Mouse (Mus musculus) cerebellum, adult 9-10 months (tissue): ENCODE results near the gene Tmigd3.
A peak's percentile ranks its signal among the peaks of the same experiment; 100 is the strongest.

Experiments used
- DNase-seq: peaks from one replicate; pipeline ENCODE4 v3.0.0; 2022

Gene Tmigd3

GRCm38 (mm10) chr3:105877252-105877803 lies 6.6 kb downstream of the Tmigd3 start:
- no peak for DNase-seq

- no peak for DNase-seq
Observed at GRCm38 (mm10) chr3:105877919-105878318, 7.2 kb downstream of the Tmigd3 start.

DNA sequence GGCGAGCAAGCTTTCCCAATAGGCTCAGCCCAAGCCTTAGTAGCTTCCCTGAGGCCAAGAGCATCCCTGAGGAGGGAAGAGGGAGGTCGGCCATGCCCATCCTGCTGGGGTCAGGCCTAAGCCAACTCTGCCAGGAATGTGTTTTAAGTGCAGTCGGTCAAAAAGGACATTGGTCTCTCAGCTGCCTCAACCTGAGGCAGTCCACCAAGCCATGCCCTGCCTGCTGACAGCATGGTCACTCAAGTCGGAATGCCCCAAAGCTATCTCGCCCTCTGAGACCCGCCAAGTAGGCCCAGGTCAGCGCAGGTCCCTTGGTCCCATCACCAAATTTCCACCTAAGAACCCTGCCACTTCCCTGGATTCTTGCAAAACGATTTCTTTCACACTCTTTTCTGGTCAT lies 8.0 kb downstream of the Tmigd3 start:
- no peak for DNase-seq

GRCm38 (mm10) chr3:105880419-105880818 lies 9.7 kb downstream of the Tmigd3 start:
- DNase-seq = no peak

DNA sequence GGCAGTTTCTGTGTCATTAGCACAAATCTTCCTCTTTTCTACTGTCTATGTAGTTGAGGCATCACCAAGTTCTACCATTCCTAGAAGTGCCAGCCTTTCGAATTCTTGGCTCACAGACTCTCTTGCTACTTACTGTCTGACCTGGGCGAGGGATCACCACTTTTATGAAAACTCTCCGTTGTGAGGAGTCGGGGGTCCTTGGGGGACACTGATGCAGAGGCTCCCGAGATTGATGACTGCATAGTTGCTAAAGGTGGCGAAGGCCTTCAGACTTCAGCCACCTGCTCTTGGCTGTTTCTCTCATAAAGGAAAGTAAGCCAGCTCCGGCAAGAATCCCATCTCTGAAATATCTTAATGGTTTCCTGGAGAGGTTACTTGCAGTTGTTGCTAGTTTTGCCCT lies 11.4 kb downstream of the Tmigd3 start:
- no peak for DNase-seq

- DNase-seq = no peak
Observed at GRCm38 (mm10) chr3:105883111-105883510, 12.4 kb downstream of the Tmigd3 start.

DNA sequence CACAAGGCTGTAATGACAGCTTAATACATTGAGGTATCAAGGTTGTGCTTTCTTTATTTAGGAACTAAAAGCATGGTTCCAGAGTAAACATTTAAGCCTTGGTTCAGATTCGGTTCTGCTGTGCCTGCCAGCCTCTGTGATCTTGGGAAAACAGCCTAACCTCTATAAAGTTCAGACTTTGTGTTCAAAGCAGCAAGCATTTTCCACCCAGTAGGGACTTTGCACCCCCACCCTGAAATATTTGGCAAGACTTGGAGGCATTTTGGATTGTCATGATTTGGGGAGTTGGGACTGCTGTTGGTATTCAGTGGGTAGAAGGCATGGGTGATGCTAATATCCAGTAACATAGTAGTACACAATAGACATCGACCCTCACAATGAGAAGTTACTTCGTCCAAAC lies 18.3 kb downstream of the Tmigd3 start:
- DNase-seq = no peak

DNA sequence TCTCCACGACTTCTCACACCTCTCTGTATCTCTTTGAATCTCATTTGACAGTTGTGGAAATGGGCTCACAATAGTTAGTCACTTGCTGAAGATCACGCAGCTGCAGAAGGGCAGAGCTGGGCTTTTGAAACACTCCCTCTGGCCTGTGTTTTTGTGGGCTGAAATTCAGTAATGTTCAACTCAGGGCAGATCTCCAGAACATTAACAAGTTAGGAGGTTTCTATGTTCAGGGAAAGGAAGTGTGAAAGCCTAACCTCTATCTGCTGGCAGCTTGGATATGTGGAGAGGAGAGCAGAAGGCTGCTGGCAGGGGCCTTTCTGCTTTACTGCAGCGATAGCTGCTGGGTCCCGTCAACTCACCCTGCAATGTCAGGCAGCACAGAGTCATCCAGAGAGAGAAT lies 19.5 kb downstream of the Tmigd3 start:
- DNase-seq = no peak

DNA sequence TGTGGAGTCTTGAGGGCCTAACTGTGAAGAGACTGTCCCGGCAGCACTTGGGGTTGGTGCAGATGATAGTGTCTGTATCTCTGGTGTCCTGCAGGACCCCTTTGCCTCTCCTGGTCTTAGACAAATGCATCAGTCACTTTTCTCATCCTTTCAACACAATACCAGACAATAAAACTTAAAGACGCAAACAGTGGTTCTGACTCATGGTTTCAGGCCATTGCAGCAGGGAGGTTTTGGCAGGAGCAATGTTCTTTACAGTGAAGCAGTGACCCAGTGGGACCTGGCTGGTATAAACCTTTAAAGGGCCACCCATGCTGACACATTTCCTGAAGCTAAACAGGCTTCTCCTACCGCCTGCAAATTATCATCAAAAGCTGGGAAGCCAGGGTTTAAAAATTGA lies 20.4 kb downstream of the Tmigd3 start:
- no peak for DNase-seq

- DNase-seq = no peak
Observed at GRCm38 (mm10) chr3:105891760-105892571, 21.3 kb downstream of the Tmigd3 start.

GRCm38 (mm10) chr3:105892572-105893495 lies 22.1 kb downstream of the Tmigd3 start:
- no peak for DNase-seq

GRCm38 (mm10) chr3:105893941-105894391 lies 23.3 kb downstream of the Tmigd3 start:
- peak; percentile 15 for DNase-seq

DNA sequence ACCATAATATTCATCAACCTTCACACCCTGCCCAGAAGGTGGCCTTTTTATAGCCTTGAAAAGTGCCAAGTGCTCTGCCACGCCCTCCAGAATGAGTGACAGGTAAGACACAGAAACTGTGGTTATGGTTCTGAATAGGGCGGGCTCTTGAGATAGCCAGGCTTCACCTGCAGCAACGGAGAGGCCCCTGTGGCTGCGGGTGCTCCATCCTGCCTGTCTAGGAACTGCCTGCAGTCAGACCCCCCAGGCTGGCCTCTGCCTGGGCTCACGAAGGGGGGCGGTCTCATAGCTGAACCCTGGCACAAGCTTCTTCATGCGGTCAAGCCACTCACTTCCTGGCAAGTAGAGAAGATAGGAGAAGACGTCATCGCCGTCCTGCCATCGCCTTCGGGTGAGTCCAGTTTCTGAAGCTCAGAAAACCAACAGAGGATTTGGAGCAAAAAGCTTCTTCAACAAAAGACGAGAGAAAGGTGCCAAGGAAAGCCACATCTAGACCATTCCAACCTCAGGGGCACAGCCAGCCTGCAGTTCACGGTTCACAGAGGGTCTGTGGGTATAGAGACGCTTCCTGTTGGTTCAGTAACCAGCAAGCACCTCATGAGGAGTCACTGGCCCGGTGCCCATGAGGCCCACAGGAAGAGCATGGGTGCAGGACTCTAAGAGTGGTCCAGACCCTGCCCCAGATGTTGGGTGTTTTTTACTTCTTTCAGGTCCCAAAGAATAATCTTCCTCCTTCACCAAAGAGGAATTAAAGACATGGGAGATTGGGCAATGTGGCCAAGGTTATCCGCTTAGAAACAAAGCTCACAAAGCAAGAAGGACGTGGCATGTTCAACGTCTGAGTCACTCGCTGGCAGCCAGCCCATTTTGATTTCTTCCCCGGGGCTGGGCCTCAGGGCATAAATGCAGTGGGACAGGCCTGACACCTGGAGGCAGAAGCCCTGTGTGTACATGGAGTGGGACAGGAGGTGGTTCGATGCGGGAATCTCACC lies 24.2 kb downstream of the Tmigd3 start:
- DNase-seq = no peak

GRCm38 (mm10) chr3:105896811-105897210 lies 26.1 kb downstream of the Tmigd3 start:
- DNase-seq = no peak

- no peak for DNase-seq
Observed at GRCm38 (mm10) chr3:105898325-105898724, 27.6 kb downstream of the Tmigd3 start.

GRCm38 (mm10) chr3:105898861-105899260 lies 28.2 kb downstream of the Tmigd3 start:
- no peak for DNase-seq

DNA sequence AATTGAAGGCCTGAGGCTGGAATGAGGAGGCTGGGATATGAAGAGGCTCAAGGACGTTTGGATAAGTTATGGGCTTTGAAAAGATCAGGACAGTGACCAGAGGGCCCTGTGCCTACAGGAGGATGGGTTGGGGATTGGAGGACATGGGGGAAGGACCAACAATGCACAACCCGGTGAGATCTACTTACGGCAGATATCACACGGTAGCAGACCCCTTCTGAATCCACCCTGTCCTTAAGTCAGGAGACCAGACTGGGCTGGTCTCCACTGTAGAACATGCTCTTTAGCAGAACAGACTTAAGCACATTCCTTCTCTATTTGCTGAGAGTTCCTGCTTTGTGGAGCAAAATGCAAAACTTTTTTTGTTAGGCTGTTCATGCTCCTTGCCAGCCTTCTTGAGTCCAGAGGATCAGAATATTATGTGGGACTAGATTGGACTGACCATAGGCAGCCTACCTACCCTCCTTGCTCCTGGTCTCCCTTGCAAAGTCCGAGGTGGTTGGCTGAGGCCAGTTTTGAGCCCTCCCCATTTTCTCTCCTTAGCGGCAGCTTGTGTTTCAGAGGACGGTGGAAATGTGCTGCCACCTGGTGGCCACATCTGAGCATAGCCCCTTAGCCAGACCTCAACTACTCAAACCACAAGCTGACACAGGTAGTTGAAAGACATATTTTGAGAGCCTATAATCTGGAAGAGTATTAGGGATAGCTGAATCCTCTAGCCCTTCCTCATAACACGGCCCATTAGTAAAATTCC lies 28.9 kb downstream of the Tmigd3 start:
- peak; percentile 80 for DNase-seq

GRCm38 (mm10) chr3:105900266-105900665 lies 29.6 kb downstream of the Tmigd3 start:
- DNase-seq = no peak

- DNase-seq = no peak
Observed at GRCm38 (mm10) chr3:105900716-105901115, 30.0 kb downstream of the Tmigd3 start.

DNA sequence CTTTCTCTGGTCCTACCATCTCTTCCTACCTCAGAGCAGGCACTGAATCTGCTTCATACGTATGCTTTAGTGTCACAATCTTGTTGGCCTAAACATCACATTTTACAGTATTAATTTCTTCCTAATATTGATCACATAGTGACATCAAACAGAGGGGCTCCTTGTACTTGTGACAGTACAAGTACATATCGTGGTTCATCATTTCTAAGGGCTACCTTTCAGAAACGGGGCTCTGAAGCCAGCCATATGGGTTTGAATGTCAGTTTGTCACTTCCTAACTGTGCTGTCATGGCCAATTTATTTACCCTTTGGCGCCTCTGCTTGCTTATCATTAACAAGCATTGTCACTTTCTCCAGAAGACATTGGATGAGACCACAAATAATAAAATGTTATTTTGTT lies 30.8 kb downstream of the Tmigd3 start:
- no peak for DNase-seq

DNA sequence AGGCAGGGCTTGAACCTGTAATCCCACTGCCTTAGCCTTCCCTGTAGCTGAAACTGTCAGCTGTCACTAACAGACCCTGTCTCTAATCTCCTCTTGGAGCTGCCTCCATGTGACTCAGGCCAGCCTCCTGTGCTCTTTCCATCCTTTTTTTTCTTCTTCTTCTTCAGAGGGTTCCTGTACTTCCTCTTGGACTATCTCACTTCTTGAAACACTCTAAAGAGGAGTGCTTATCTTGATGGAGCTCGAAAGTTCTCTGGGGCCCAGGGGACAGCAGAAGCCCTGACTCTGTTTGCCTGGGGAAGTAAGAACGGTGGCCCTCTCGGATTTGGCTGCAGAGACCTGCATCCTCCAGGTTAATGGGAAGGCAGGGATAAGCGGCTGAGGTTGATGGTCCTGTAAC lies 33.5 kb downstream of the Tmigd3 start:
- DNase-seq = no peak
